Mouse (Mus musculus) erythroblast, embryonic 14.5 days (primary cell): ENCODE measurements around the gene Trak1. TPM values are rescaled to one million over a fixed set of nuclear protein-coding genes. Genes with fewer than 3 reads are reported as not detected.
"Not testable (repeated sequence)": the region's sequence is repeated elsewhere in the genome, so short reads cannot be mapped to it uniquely, and the experiment has no call there.

Experiments used
- H3K27me3 ChIP-seq: 2 replicates; pipeline ENCODE4 v1.6.1; 2012; ENCODE audit warnings: inconsistent platforms; ENCODE audit not compliant: control insufficient read depth
- H3K36me3 ChIP-seq: 2 replicates; pipeline ENCODE4 v1.6.1; 2012; ENCODE audit warnings: mild to moderate bottlenecking, inconsistent platforms; ENCODE audit not compliant: control insufficient read depth
- H3K4me1 ChIP-seq: 2 replicates; pipeline ENCODE4 v1.6.1; 2012; ENCODE audit warnings: inconsistent platforms; ENCODE audit not compliant: control insufficient read depth
- H3K4me3 ChIP-seq: replicated peaks from 2 replicates; pipeline ENCODE3; 2012; ENCODE audit warnings: moderate library complexity, mild to moderate bottlenecking, inconsistent platforms
- H3K9me3 ChIP-seq: 2 replicates; pipeline ENCODE4 v1.6.1; 2012; ENCODE audit warnings: low read length, inconsistent platforms, mixed read lengths; ENCODE audit not compliant: control insufficient read depth
- GATA1 ChIP-seq: IDR thresholded peaks from 2 replicates; pipeline ENCODE4 v1.6.1; 2012; ENCODE audit warnings: low read length, inconsistent platforms, mixed read lengths
- TAL1 ChIP-seq: IDR thresholded peaks from 3 replicates; pipeline ENCODE4 v1.6.1; 2012; ENCODE audit warnings: low read length, inconsistent platforms, mixed read lengths
- polyA plus RNA-seq: library from polyadenylated mRNA; stranded (reverse); fragments of >175 nt; gene quantifications from 2 replicates; pipeline ENCODE4 v1.2.3, GENCODE M21; 2012

Trak1 gene
- polyA plus RNA-seq, 1 experiment: 1.2 TPM

DNA sequence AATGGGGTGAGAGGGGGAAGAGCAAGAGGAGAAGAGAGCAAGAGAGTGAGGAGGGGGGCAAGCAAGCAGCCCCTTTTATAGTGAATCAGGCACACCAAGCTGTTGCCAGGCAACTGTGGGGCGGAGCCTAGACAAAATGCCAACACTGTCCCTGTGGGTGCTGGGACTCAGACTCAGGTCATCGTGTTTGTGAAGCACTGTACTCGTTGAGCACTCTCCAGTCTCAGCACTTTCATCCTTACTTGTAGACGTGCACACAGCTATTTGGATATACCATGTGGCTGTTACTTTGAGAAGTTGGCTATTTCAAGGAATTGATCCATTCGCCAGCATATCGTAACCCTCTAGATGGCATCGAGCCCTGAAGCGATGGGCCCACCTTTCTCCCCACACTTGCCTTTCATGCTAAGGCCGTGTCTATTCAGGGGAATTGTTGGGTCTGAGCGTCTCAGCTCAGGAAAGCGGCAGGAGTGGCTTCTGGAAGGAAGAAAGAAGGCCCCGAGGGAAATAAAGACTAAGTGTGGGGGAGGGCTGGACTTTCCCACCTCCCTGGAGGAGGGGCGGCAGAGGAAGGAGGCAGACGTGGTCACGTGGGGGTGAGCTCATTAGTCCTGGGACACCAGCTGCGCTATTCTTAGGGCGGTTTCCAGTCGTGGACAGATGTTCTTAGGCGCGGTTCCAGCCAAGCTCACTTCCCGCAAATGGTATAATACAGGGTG, 16.5 kb downstream of the Trak1 start:
- no peak for TF ChIP-seq GATA1
- TF ChIP-seq TAL1: no peak
- peaks cover 31% of the 10 kb centered on the region for H3K4me1 ChIP-seq
- peak overlapping the region; percentile 28 for H3K4me3 ChIP-seq
- peaks cover 2% of the 10 kb centered on the region; the same call in 1 of the 2 replicates for H3K36me3 ChIP-seq
- H3K27me3 ChIP-seq: peaks cover 12% of the 10 kb centered on the region
- no peaks in the 10 kb centered on the region; the same call in 1 of the 2 replicates for H3K9me3 ChIP-seq

DNA sequence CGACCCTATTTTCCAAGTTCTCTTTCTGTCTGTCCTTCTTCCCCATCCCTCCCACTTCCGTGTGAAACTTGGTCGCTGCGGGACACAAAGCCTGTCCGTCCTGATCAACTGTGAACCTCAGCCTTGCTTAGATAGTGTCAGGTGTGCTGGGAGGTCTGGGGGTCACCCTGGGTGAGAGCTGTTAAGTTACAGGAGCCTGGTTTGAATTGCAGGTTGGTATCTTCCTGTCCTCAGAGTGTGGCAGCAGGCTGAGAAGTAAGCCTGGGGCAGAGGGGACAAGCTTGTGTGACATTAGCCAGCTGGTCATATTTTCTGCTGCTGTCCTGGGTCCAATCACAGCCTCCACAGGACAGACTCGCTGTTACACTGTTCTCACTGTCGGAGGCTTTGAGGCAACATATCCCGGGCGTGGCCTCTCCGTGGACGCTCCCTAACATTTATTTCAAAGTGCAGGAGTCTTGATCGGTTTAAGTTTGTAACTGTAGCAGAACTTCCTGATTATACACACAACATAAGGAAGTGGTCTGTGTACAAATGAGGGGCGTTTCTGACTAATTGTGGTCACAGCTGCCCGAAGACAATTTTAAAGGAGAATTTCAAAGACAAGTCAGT, 17.3 kb downstream of the Trak1 start:
- H3K4me1 ChIP-seq: peaks cover 31% of the 10 kb centered on the region
- no peaks in the 10 kb centered on the region; the same call in 1 of the 2 replicates for H3K9me3 ChIP-seq
- H3K27me3 ChIP-seq: peaks cover 12% of the 10 kb centered on the region
- peaks cover 2% of the 10 kb centered on the region; the same call in 1 of the 2 replicates for H3K36me3 ChIP-seq
- TF ChIP-seq GATA1 (no peak), TAL1 (no peak)
- peak overlapping the region; percentile 16 for H3K4me3 ChIP-seq

DNA sequence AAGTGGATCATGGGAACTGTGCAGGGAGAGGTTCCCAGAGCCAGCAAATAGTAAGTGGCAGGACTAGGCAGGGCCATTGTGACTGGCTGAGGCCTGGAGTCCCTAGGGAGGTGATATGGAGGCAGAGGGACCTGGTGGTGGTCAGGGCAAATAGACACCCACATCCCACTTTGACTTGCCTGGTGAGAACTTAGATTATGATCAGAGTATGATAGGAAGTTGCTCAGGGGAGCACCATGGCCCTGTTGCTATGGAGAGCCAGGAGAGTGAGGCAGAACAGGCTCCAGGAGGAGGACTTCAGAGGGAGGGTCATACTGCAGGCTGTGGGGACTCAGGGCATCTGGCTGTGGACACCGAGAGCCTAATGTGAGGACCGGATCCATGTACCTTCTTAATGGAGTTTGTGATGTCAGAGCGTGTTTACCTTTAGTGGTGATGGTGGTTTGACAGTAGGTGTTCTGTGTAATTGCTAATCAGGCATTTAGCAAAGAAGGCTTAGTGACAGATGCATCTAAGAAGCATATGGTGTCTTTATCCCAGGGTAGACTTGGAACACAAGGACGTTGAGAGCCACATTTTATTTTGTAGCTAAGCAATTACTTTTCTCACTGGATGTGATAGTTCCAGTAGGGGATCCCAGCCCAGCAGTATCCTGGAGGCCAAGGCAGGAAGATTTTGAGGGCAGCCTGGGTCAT, 18.7 kb downstream of the Trak1 start:
- peaks cover 31% of the 10 kb centered on the region for H3K4me1 ChIP-seq
- H3K27me3 ChIP-seq: peaks cover 12% of the 10 kb centered on the region
- H3K4me3 ChIP-seq: no peak overlapping the region
- TF ChIP-seq GATA1 (no peak), TAL1 (no peak)
- H3K9me3 ChIP-seq: no peaks in the 10 kb centered on the region; the same call in 1 of the 2 replicates
- peaks cover 2% of the 10 kb centered on the region for H3K36me3 ChIP-seq

DNA sequence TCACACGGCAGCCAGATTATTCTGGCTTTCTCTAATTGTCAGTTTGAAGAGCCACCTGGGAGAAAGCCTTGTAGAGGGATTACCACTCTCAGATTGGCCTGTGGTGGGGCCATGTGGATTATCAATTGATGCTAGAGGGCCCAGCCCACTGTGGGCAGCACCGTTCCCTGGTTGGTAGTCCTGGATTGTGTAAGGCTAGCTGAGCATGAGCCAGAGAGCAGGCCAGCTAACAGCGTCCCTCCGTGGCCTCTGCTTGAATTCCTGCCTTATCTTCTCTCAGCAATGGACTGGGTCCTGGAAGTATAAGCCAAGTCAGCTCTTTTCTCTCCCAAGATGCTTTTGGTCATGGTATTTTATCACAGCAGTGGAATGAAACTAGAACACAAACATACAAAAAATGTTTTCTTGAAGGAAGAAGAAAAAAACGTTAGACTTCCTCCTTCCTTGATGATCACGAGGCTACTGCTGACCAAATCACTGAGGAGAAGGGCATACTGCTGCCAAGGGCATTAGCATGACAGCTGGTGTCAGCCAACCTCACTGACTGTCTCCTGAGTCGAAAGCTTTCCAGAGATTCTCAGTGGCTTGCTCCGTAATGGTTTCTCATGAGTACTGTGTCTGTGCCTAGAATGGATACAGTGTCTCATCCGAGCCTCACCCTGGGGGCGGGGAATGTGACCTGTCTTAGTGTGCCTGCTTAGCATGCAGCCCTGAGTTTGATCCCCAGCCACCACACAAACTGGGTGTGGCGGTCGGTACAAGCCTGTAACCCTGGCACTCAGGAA, 19.5 kb downstream of the Trak1 start:
- peaks cover 31% of the 10 kb centered on the region for H3K4me1 ChIP-seq

DNA sequence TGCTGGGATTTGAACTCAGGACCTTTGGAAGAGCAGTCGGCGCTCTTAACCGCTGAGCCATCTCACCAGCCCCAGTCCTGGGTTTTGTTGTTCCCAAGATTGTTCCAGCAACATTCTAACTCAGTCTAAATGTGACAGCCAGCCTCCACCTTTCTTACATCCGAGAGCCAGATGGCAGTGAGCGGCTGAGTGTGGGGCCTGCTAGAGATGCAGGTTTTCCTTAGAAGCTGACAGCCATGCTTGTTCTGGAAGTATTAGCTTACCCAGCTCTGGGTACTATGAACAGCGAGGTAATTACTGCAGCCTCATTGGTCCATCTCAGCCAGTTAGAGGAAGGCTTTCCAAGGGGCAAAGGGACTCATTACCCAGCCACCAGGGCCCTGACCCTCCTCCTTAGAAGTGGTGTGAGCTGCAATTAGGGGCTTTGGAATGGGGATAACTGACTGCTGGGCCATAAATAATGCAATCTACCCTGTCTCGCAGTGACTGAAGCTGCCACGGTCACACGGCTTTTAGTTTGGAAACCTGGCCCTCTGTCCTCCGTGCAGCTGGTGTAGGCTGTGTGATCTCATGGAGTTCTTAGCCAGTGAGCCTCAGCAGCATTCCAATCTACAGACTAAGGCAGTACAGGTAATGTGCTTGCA, 22.1 kb downstream of the Trak1 start:
- peaks cover 2% of the 10 kb centered on the region for H3K36me3 ChIP-seq
- peaks cover 21% of the 10 kb centered on the region for H3K4me1 ChIP-seq
- no peaks in the 10 kb centered on the region; the same call in 1 of the 2 replicates for H3K9me3 ChIP-seq
- peaks cover 3% of the 10 kb centered on the region for H3K27me3 ChIP-seq
- TF ChIP-seq GATA1 (no peak), TAL1 (no peak)
- H3K4me3 ChIP-seq: no peak overlapping the region

More for the DNA sequence above, 19.5 kb downstream of the Trak1 start:
- TF ChIP-seq GATA1 (no peak), TAL1 (no peak)
- Histone ChIP-seq H3K9me3 (no peaks in the 10 kb centered on the region; the same call in 1 of the 2 replicates), H3K27me3 (peaks cover 12% of the 10 kb centered on the region), H3K36me3 (peaks cover 2% of the 10 kb centered on the region), H3K4me3 (no peak overlapping the region)

DNA sequence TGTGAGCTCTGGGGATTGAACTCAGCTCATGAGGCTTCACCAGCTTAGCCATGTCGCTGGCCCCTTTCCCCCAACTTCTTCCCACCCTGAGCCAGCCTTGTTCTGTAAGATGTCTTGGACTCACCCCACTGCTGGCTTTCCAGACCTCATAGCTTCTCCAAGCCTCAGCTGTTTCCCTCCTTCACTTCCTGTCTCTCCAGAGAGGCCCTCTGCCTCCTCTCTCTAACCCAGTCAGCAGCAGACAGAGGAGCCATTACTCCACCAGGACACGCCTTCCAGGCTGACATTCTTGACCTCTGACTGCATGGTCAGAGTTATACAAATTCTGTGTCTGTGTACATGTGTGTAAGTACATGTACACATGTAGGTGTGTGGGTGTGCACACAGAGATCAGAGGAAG, 23.1 kb downstream of the Trak1 start:
- peaks cover 2% of the 10 kb centered on the region for H3K36me3 ChIP-seq
- TF ChIP-seq TAL1 (no peak), GATA1 (no peak)
- H3K4me1 ChIP-seq: peaks cover 18% of the 10 kb centered on the region
- H3K27me3 ChIP-seq: no peaks in the 10 kb centered on the region
- no peak overlapping the region for H3K4me3 ChIP-seq
- no peaks in the 10 kb centered on the region; the same call in 1 of the 2 replicates for H3K9me3 ChIP-seq

DNA sequence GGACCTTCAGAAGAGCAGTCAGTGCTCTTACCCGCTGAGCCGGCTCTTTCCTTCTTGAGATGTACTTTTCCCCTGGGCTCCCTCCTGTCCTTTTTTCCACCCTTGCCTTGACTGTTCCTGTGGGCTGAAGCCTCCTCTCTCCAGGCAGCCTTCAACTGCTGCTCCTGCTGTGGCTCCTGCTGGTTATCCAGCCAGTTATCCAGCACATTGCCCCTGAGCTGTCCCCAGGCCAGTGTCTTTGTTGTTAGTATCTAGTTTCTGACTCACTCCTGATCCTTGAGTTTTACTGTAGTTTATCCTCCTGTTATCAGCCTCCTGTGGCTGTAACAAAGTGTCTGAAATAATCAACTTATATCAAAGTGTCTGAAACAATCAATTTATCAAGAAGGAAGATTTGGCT, 23.8 kb downstream of the Trak1 start:
- TF ChIP-seq TAL1: no peak
- TF ChIP-seq GATA1: no peak

DNA sequence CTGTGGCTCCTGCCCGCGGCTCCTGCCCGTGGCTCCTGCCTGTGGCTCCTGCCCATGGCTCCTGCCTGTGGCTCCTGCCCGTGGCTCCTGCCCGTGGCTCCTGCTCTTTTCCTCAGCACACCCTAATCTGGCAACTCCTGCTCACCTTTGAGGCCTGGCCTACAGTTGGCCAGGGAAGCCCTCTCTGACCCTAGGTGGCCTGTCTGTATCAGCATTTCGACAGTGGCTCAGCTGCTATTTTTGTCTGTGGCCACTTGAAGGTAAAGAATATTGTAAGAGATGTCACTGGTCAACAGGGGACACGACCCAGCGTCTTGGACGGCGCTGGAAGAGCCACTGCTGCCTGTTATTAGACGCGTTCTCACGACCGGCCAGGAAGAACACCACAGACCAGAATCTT, 24.7 kb downstream of the Trak1 start:
- Histone ChIP-seq H3K4me3 (no peak overlapping the region), H3K27me3 (no peaks in the 10 kb centered on the region), H3K36me3 (peaks cover 2% of the 10 kb centered on the region), H3K9me3 (no peaks in the 10 kb centered on the region; the same call in 1 of the 2 replicates), H3K4me1 (peaks cover 6% of the 10 kb centered on the region)
- TF ChIP-seq GATA1 (no peak), TAL1 (no peak)

More for the DNA sequence above, 23.8 kb downstream of the Trak1 start:
- Histone ChIP-seq H3K4me3 (no peak overlapping the region), H3K4me1 (peaks cover 14% of the 10 kb centered on the region), H3K27me3 (no peaks in the 10 kb centered on the region), H3K9me3 (no peaks in the 10 kb centered on the region; the same call in 1 of the 2 replicates), H3K36me3 (peaks cover 2% of the 10 kb centered on the region)

DNA sequence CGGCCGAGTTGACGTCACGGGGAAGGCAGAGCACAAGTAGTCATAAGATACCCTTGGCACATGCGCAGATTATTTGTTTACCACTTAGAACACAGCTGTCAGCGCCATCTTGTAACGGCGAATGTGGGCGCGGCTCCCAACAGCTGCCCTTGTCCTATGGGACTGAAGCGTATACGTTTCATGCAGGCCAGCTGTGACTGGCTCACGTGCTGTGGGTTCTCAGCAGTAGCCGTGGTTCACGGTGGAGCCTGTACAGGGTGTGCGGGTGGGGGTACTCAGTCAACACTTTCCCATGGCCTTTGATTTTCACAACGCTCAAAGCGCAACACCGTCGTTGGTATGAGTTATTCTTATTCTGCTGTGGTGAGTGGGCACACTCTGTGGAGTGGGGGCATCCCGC, 31.0 kb downstream of the Trak1 start:
- not testable (repeated sequence) for H3K27me3 ChIP-seq, H3K4me3 ChIP-seq, H3K36me3 ChIP-seq, H3K9me3 ChIP-seq
- peaks cover 14% of the 10 kb centered on the region for H3K4me1 ChIP-seq
